Mouse (Mus musculus) gonadal fat pad, adult 2 months (tissue): ENCODE measurements at regions not wholly inside any gene's neighbourhood (a gene's known extent, or its start where the extent isn't known, plus 50 kb on each side); places are given as distances from the start of the nearest gene placed in this dataset.
A peak's percentile ranks its signal among the peaks of the same experiment; 100 is the strongest.

Experiments used
- DNase-seq: peaks from one replicate; pipeline ENCODE4 v3.0.0-alpha.2; 2012; ENCODE audit warnings: low read depth

- no peak for DNase-seq
Measured at GRCm38 (mm10) chr13:37528380-37528779, 183.4 kb downstream of the Ly86 start.

GRCm38 (mm10) chr13:37528876-37529275 lies 183.9 kb downstream of the Ly86 start:
- no peak for DNase-seq

- no peak for DNase-seq
Measured at GRCm38 (mm10) chr13:37531512-37532183, 186.6 kb downstream of the Ly86 start.

- no peak for DNase-seq
Measured at GRCm38 (mm10) chr13:37532596-37533170, 187.7 kb downstream of the Ly86 start.

- DNase-seq: no peak
Measured at GRCm38 (mm10) chr13:37533851-37534250, 188.8 kb downstream of the Ly86 start.

- DNase-seq: no peak
Measured at GRCm38 (mm10) chr13:37537330-37537729, 192.3 kb downstream of the Ly86 start.

- DNase-seq: no peak
Measured at GRCm38 (mm10) chr13:37537793-37538192, 192.8 kb downstream of the Ly86 start.

- DNase-seq: no peak
Measured at GRCm38 (mm10) chr13:37540980-37541531, 196.0 kb downstream of the Ly86 start.

- DNase-seq: no peak
Measured at GRCm38 (mm10) chr13:37541674-37542073, 196.7 kb downstream of the Ly86 start.

- peak; percentile 72 for DNase-seq
Measured at GRCm38 (mm10) chr13:37542744-37543196, 197.8 kb downstream of the Ly86 start.

GRCm38 (mm10) chr13:37543788-37544187 lies 198.8 kb downstream of the Ly86 start:
- no peak for DNase-seq

GRCm38 (mm10) chr13:37544696-37545095 lies 199.7 kb downstream of the Ly86 start:
- no peak for DNase-seq

- no peak for DNase-seq
Measured at GRCm38 (mm10) chr13:37546556-37546955, 201.5 kb downstream of the Ly86 start.

GRCm38 (mm10) chr13:37550584-37550983 lies 205.6 kb downstream of the Ly86 start:
- DNase-seq: no peak

GRCm38 (mm10) chr13:37553392-37553791 lies 208.4 kb downstream of the Ly86 start:
- no peak for DNase-seq

- DNase-seq: no peak
Measured at GRCm38 (mm10) chr13:37557183-37557582, 212.2 kb downstream of the Ly86 start.

GRCm38 (mm10) chr13:37557766-37558165 lies 212.8 kb downstream of the Ly86 start:
- no peak for DNase-seq

- DNase-seq: no peak
Measured at GRCm38 (mm10) chr13:37559056-37559455, 214.0 kb downstream of the Ly86 start.

- DNase-seq: no peak
Measured at GRCm38 (mm10) chr13:37559706-37560313, 214.8 kb downstream of the Ly86 start.

GRCm38 (mm10) chr13:37560387-37560786 lies 215.4 kb downstream of the Ly86 start:
- no peak for DNase-seq

GRCm38 (mm10) chr13:37560800-37561199 lies 215.8 kb downstream of the Ly86 start:
- DNase-seq: no peak

- DNase-seq: no peak
Measured at GRCm38 (mm10) chr13:37561437-37561836, 216.4 kb downstream of the Ly86 start.

GRCm38 (mm10) chr13:37562141-37562540 lies 216.1 kb upstream of the Rreb1 start:
- no peak for DNase-seq
